In the genomic region with DNA sequence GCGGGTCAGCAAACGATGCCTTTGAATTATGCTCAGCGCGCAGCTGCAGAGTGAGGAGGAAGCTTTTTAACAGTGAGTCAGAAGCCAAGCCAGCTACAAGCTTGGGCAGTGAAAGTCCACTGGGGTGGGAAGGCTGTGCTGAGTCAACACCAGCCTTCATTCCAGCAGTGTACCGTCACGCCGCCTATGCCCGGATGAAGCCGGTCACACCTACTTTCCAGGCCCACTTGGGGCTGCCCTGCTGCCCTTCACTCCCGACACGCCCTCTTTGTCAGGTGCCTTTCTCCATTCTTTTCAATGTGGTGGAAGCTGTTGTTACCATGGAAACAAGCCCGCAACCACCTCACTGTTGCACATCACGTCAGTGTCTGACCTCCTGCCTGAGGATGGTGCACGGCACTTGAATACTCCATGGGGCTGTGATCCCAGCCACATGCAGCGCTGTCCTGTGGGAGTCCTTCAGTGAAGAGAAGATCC, we compare ENCODE assay signal across 8 mouse cellular contexts. TPM values are rescaled to one million over a fixed set of nuclear protein-coding genes. Genes with fewer than 3 reads are reported as not detected.
DNase-seq lines count a peak whose midpoint lies in the region; ATAC-seq lines count a peak whose summit lies in the region.

No protein-coding gene starts in this region.

- no peaks in the 10 kb centered on the region for H3K9me3 ChIP-seq in neural tube, embryonic 11.5 days (ENCODE audit: control insufficient read depth, low read length)
- H3K9me3 ChIP-seq in heart, embryonic 12.5 days (replicated peaks): no peaks in the 10 kb centered on the region
- H3K9me3 ChIP-seq in kidney, embryonic 16.5 days (ENCODE audit: low read length): no peaks in the 10 kb centered on the region

- peak; percentile 27 for DNase-seq in neural tube, embryonic 11.5 days (ENCODE audit: low spot score)
- no peak for DNase-seq in neural tube, embryonic 10.5 days (ENCODE audit: extremely low spot score, low spot score)
- DNase-seq in lung, postnatal 4 days: peak; percentile 67 to 87
- DNase-seq in yolk sac, embryonic 10.5 days (ENCODE audit: low spot score): peak; percentile 89
- DNase-seq in left cerebral cortex, adult 18-20 months (ENCODE audit: low spot score in 2 of 2): no peak
- no peak for DNase-seq in left cerebral cortex, postnatal 36 days (ENCODE audit: low spot score in 2 of 2)

- 64% methylated on average over 15 of the region's 15 CpGs for WGBS in neural tube, embryonic 11.5 days
- WGBS in heart, embryonic 12.5 days: 61% methylated on average over 15 of the region's 15 CpGs
- 50% methylated on average over 15 of the region's 15 CpGs for WGBS in kidney, embryonic 16.5 days

- H3K4me1 ChIP-seq in neural tube, embryonic 11.5 days (ENCODE audit: control insufficient read depth, insufficient read depth, low read length): peaks cover 13% of the 10 kb centered on the region
- peaks cover 71% of the 10 kb centered on the region for H3K4me1 ChIP-seq in heart, embryonic 12.5 days (replicated peaks)
- H3K4me1 ChIP-seq in kidney, embryonic 16.5 days (ENCODE audit: insufficient read depth, low read length): peaks cover 51% of the 10 kb centered on the region

- intact Hi-C loops in left cerebral cortex, postnatal 36 days (cut with DNase I): no loop called here

- H3K27ac ChIP-seq in neural tube, embryonic 11.5 days (ENCODE audit: low read depth, low read length): 0 out of 2 replicates have a peak overlapping the region, but pooled peaks have one; percentile 21
- H3K27ac ChIP-seq in heart, embryonic 12.5 days (ENCODE audit: poor library complexity, severe bottlenecking): peak overlapping the region; percentile 10; the same call in 1 of the 2 replicates
- H3K27ac ChIP-seq in kidney, embryonic 16.5 days (ENCODE audit: low read length): peak overlapping the region; percentile 75

- H3K4me3 ChIP-seq in neural tube, embryonic 11.5 days (ENCODE audit: low read depth, low read length): no peak overlapping the region
- no peak overlapping the region for H3K4me3 ChIP-seq in heart, embryonic 12.5 days
- H3K4me3 ChIP-seq in kidney, embryonic 16.5 days (ENCODE audit: low read length): no peak overlapping the region

- no peaks in the 10 kb centered on the region for H3K36me3 ChIP-seq in neural tube, embryonic 11.5 days (ENCODE audit: control insufficient read depth, insufficient read depth, low read length)
- no peaks in the 10 kb centered on the region for H3K36me3 ChIP-seq in heart, embryonic 12.5 days
- no peaks in the 10 kb centered on the region for H3K36me3 ChIP-seq in kidney, embryonic 16.5 days (ENCODE audit: insufficient read depth, low read length)

- no peak overlapping the region for H3K9ac ChIP-seq in neural tube, embryonic 11.5 days (ENCODE audit: low read length)
- no peak overlapping the region for H3K9ac ChIP-seq in heart, embryonic 12.5 days
- H3K9ac ChIP-seq in kidney, embryonic 16.5 days (replicated peaks; ENCODE audit: low read length): no peak overlapping the region

- H3K27me3 ChIP-seq in neural tube, embryonic 11.5 days (ENCODE audit: control insufficient read depth, insufficient read depth, low read length): no peaks in the 10 kb centered on the region
- H3K27me3 ChIP-seq in heart, embryonic 12.5 days (replicated peaks): no peaks in the 10 kb centered on the region
- H3K27me3 ChIP-seq in kidney, embryonic 16.5 days (ENCODE audit: insufficient read depth, low read length): no peaks in the 10 kb centered on the region

- no peak overlapping the region for H3K4me2 ChIP-seq in neural tube, embryonic 11.5 days (ENCODE audit: low read depth)
- H3K4me2 ChIP-seq in heart, embryonic 12.5 days: no peak overlapping the region
- no peak overlapping the region for H3K4me2 ChIP-seq in kidney, embryonic 16.5 days (replicated peaks; ENCODE audit: low read depth, low read length)

- peak; percentile 48; the same call in 1 of the 2 replicates for ATAC-seq in neural tube, embryonic 11.5 days (ENCODE audit: insufficient read depth, low FRiP score, low TSS enrichment)
- peak; percentile 63; the same call in 1 of the 2 replicates for ATAC-seq in heart, embryonic 12.5 days (ENCODE audit: insufficient number of reproducible peaks, low FRiP score)
- peak; percentile 94 for ATAC-seq in kidney, embryonic 16.5 days (ENCODE audit: low FRiP score, low TSS enrichment)

RNA-seq across cellular contexts. Expression of gene Cdc42bpb, which starts 24.0 kb away (rescaled TPM):
- 36.7 and 37.2 TPM in 2 replicates for polyA plus RNA-seq in neural tube, embryonic 11.5 days (2014; fragmentation: Nextera tagmentation; extraction: Ambion mirVana)
- 33.5 and 38.2 TPM in 2 replicates for polyA plus RNA-seq in heart, embryonic 12.5 days (2016; fragmentation: Nextera tagmentation; extraction: Ambion mirVana)
- polyA plus RNA-seq in kidney, embryonic 16.5 days (2015; fragmentation: Nextera tagmentation; extraction: Ambion mirVana): 40.6 and 45.2 TPM in 2 replicates
- 100 to 1,000 TPM; 130 to 138 TPM for total RNA-seq in left cerebral cortex, adult 18-20 months (2021)
- total RNA-seq in left cerebral cortex, postnatal 36 days (2021): 100 to 1,000 TPM; 146 to 152 TPM

RNA-seq across cellular contexts. Expression of gene Lbhd2, which starts 53.1 kb away (rescaled TPM):
- polyA plus RNA-seq in neural tube, embryonic 11.5 days (2014; fragmentation: Nextera tagmentation; extraction: Ambion mirVana): not detected in 2 replicates
- polyA plus RNA-seq in heart, embryonic 12.5 days (2016; fragmentation: Nextera tagmentation; extraction: Ambion mirVana): 0.31 TPM in 1 of 2 replicates, not detected in the other
- polyA plus RNA-seq in kidney, embryonic 16.5 days (2015; fragmentation: Nextera tagmentation; extraction: Ambion mirVana): 4.6 and 5.5 TPM in 2 replicates
- total RNA-seq in left cerebral cortex, adult 18-20 months (2021): 1 to 10 TPM; 2.2 to 3.7 TPM
- 1 to 10 TPM; 1.2 to 1.9 TPM for total RNA-seq in left cerebral cortex, postnatal 36 days (2021)

Comparison
In these comparisons a context has a peak if more than half of its experiments do, and no peak if none do; other contexts are left out.
1. DNase-seq: peak in neural tube, embryonic 11.5 days (single experiment), lung, postnatal 4 days (2 of 2) and yolk sac, embryonic 10.5 days (single experiment); none in neural tube, embryonic 10.5 days (single experiment), left cerebral cortex, adult 18-20 months (0 of 2) and left cerebral cortex, postnatal 36 days (0 of 2).
2. H3K27ac ChIP-seq: peak in every context shown above with its lines; median percentile 75 in kidney, embryonic 16.5 days; 21 in neural tube, embryonic 11.5 days; 10 in heart, embryonic 12.5 days.
3. Peak in every context shown above with its lines, with median percentiles within 50 percentile points of each other: ATAC-seq.